Mouse (Mus musculus): ENCODE measurements around the gene Cecr2. TPM values are rescaled to one million over a fixed set of nuclear protein-coding genes. Genes with fewer than 3 reads are reported as not detected.

The Cecr2 gene
- polyA plus RNA-seq, 1 experiment from 2014 or later = 1.4 TPM

GRCm38 (mm10) chr6:120773763-120774162, 107.6 kb downstream of the Cecr2 start:
- Histone ChIP-seq H3K27ac (ENCODE audit: poor library complexity, severe bottlenecking) (no peak overlapping the region), H3K4me3 (no peak overlapping the region), H3K27me3 (replicated peaks) (no peaks in the 10 kb centered on the region), H3K9me3 (replicated peaks) (no peaks in the 10 kb centered on the region), H3K9ac (no peak overlapping the region), H3K4me2 (no peak overlapping the region), H3K36me3 (no peaks in the 10 kb centered on the region), H3K4me1 (replicated peaks) (peaks cover 18% of the 10 kb centered on the region)
- WGBS = 83% methylated on average over 6 of the region's 6 CpGs
- ATAC-seq (ENCODE audit: insufficient number of reproducible peaks, low FRiP score) = no peak

- Histone ChIP-seq H3K4me1 (replicated peaks) (peaks cover 18% of the 10 kb centered on the region), H3K27ac (ENCODE audit: poor library complexity, severe bottlenecking) (no peak overlapping the region), H3K9ac (no peak overlapping the region), H3K27me3 (replicated peaks) (no peaks in the 10 kb centered on the region), H3K9me3 (replicated peaks) (no peaks in the 10 kb centered on the region), H3K4me3 (no peak overlapping the region), H3K4me2 (no peak overlapping the region), H3K36me3 (no peaks in the 10 kb centered on the region)
- no peak for ATAC-seq (ENCODE audit: insufficient number of reproducible peaks, low FRiP score)
- 54% methylated on average over 3 of the region's 3 CpGs for WGBS
These were observed 110.1 kb downstream of the Cecr2 start for GRCm38 (mm10) chr6:120776286-120776685.

- H3K4me2 ChIP-seq = no peak overlapping the region
- 77% methylated on average over 9 of the region's 9 CpGs for WGBS
- no peak for ATAC-seq (ENCODE audit: insufficient number of reproducible peaks, low FRiP score)
- no peak overlapping the region for H3K27ac ChIP-seq (ENCODE audit: poor library complexity, severe bottlenecking)
- peaks cover 18% of the 10 kb centered on the region for H3K4me1 ChIP-seq (replicated peaks)
- H3K27me3 ChIP-seq (replicated peaks) = no peaks in the 10 kb centered on the region
- no peaks in the 10 kb centered on the region for H3K9me3 ChIP-seq (replicated peaks)
- H3K4me3 ChIP-seq = no peak overlapping the region
- H3K9ac ChIP-seq = no peak overlapping the region
- no peaks in the 10 kb centered on the region for H3K36me3 ChIP-seq
These were observed 111.4 kb downstream of the Cecr2 start for GRCm38 (mm10) chr6:120777533-120777932.

GRCm38 (mm10) chr6:120778226-120778625, 112.1 kb downstream of the Cecr2 start:
- ATAC-seq (ENCODE audit: insufficient number of reproducible peaks, low FRiP score) = no peak
- WGBS = 57% methylated on average over 3 of the region's 3 CpGs
- Histone ChIP-seq H3K4me3 (no peak overlapping the region), H3K4me2 (no peak overlapping the region), H3K9me3 (replicated peaks) (no peaks in the 10 kb centered on the region), H3K9ac (no peak overlapping the region), H3K27ac (ENCODE audit: poor library complexity, severe bottlenecking) (no peak overlapping the region), H3K36me3 (no peaks in the 10 kb centered on the region), H3K27me3 (replicated peaks) (no peaks in the 10 kb centered on the region), H3K4me1 (replicated peaks) (peaks cover 18% of the 10 kb centered on the region)

GRCm38 (mm10) chr6:120782948-120783347, 116.8 kb downstream of the Cecr2 start:
- Histone ChIP-seq H3K36me3 (no peaks in the 10 kb centered on the region), H3K9me3 (replicated peaks) (no peaks in the 10 kb centered on the region), H3K27me3 (replicated peaks) (no peaks in the 10 kb centered on the region), H3K4me1 (replicated peaks) (peaks cover 17% of the 10 kb centered on the region), H3K9ac (no peak overlapping the region), H3K4me2 (no peak overlapping the region), H3K4me3 (no peak overlapping the region), H3K27ac (ENCODE audit: poor library complexity, severe bottlenecking) (no peak overlapping the region)
- 86% methylated on average over 2 of the region's 2 CpGs for WGBS
- ATAC-seq (ENCODE audit: insufficient number of reproducible peaks, low FRiP score) = no peak

GRCm38 (mm10) chr6:120784351-120784750, 118.2 kb downstream of the Cecr2 start:
- no peaks in the 10 kb centered on the region for H3K9me3 ChIP-seq (replicated peaks)

GRCm38 (mm10) chr6:120788068-120788607, 122.0 kb downstream of the Cecr2 start:
- H3K27ac ChIP-seq (ENCODE audit: poor library complexity, severe bottlenecking) = no peak overlapping the region
- H3K4me1 ChIP-seq (replicated peaks) = peaks cover 23% of the 10 kb centered on the region
- ATAC-seq (ENCODE audit: insufficient number of reproducible peaks, low FRiP score) = no peak
- H3K36me3 ChIP-seq = peaks cover 21% of the 10 kb centered on the region
- H3K9me3 ChIP-seq (replicated peaks) = no peaks in the 10 kb centered on the region
- H3K4me3 ChIP-seq = no peak overlapping the region
- H3K9ac ChIP-seq = no peak overlapping the region
- no peaks in the 10 kb centered on the region for H3K27me3 ChIP-seq (replicated peaks)
- H3K4me2 ChIP-seq = no peak overlapping the region
- WGBS = 79% methylated on average over 5 of the region's 5 CpGs

More at GRCm38 (mm10) chr6:120784351-120784750, 118.2 kb downstream of the Cecr2 start:
- WGBS = 74% methylated on average over 7 of the region's 7 CpGs
- H3K9ac ChIP-seq = no peak overlapping the region
- H3K4me3 ChIP-seq = no peak overlapping the region
- H3K4me1 ChIP-seq (replicated peaks) = peaks cover 12% of the 10 kb centered on the region
- no peaks in the 10 kb centered on the region for H3K27me3 ChIP-seq (replicated peaks)
- peaks cover 4% of the 10 kb centered on the region for H3K36me3 ChIP-seq
- no peak for ATAC-seq (ENCODE audit: insufficient number of reproducible peaks, low FRiP score)
- no peak overlapping the region for H3K27ac ChIP-seq (ENCODE audit: poor library complexity, severe bottlenecking)
- no peak overlapping the region for H3K4me2 ChIP-seq

- Histone ChIP-seq H3K36me3 (peaks cover 28% of the 10 kb centered on the region), H3K9ac (no peak overlapping the region), H3K27ac (ENCODE audit: poor library complexity, severe bottlenecking) (no peak overlapping the region), H3K27me3 (replicated peaks) (no peaks in the 10 kb centered on the region), H3K9me3 (replicated peaks) (no peaks in the 10 kb centered on the region), H3K4me3 (no peak overlapping the region), H3K4me2 (no peak overlapping the region), H3K4me1 (replicated peaks) (peaks cover 23% of the 10 kb centered on the region)
- no peak for ATAC-seq (ENCODE audit: insufficient number of reproducible peaks, low FRiP score)
These were observed 122.7 kb downstream of the Cecr2 start for GRCm38 (mm10) chr6:120788904-120789303.

GRCm38 (mm10) chr6:120790153-120790552, 124.0 kb downstream of the Cecr2 start:
- no peak overlapping the region for H3K4me3 ChIP-seq
- no peaks in the 10 kb centered on the region for H3K9me3 ChIP-seq (replicated peaks)
- no peak overlapping the region for H3K4me2 ChIP-seq

GRCm38 (mm10) chr6:120790717-120791116, 124.5 kb downstream of the Cecr2 start:
- no peaks in the 10 kb centered on the region for H3K27me3 ChIP-seq (replicated peaks)
- H3K9ac ChIP-seq = no peak overlapping the region
- no peak overlapping the region for H3K27ac ChIP-seq (ENCODE audit: poor library complexity, severe bottlenecking)
- H3K4me3 ChIP-seq = no peak overlapping the region
- H3K36me3 ChIP-seq = peaks cover 46% of the 10 kb centered on the region
- no peak for ATAC-seq (ENCODE audit: insufficient number of reproducible peaks, low FRiP score)
- WGBS = 78% methylated on average over 5 of the region's 5 CpGs
- no peaks in the 10 kb centered on the region for H3K9me3 ChIP-seq (replicated peaks)
- peaks cover 16% of the 10 kb centered on the region for H3K4me1 ChIP-seq (replicated peaks)
- H3K4me2 ChIP-seq = no peak overlapping the region

More at GRCm38 (mm10) chr6:120790153-120790552, 124.0 kb downstream of the Cecr2 start:
- Histone ChIP-seq H3K4me1 (replicated peaks) (peaks cover 17% of the 10 kb centered on the region), H3K36me3 (peaks cover 41% of the 10 kb centered on the region), H3K27me3 (replicated peaks) (no peaks in the 10 kb centered on the region), H3K9ac (no peak overlapping the region), H3K27ac (ENCODE audit: poor library complexity, severe bottlenecking) (no peak overlapping the region)
- WGBS = 71% methylated on average over 11 of the region's 11 CpGs
- ATAC-seq (ENCODE audit: insufficient number of reproducible peaks, low FRiP score) = peak; percentile 53; the same call in 1 of the 2 replicates

GRCm38 (mm10) chr6:120792947-120793346, 126.8 kb downstream of the Cecr2 start:
- H3K4me3 ChIP-seq = no peak overlapping the region
- no peak for ATAC-seq (ENCODE audit: insufficient number of reproducible peaks, low FRiP score)
- no peak overlapping the region for H3K4me2 ChIP-seq
- H3K9me3 ChIP-seq (replicated peaks) = no peaks in the 10 kb centered on the region
- H3K36me3 ChIP-seq = peaks cover 69% of the 10 kb centered on the region
- no peak overlapping the region for H3K9ac ChIP-seq
- H3K27ac ChIP-seq (ENCODE audit: poor library complexity, severe bottlenecking) = no peak overlapping the region
- H3K27me3 ChIP-seq (replicated peaks) = no peaks in the 10 kb centered on the region
- H3K4me1 ChIP-seq (replicated peaks) = peaks cover 12% of the 10 kb centered on the region; the same call in 1 of the 2 replicates
- WGBS = 89% methylated on average over 8 of the region's 8 CpGs
